Mouse (Mus musculus) ES-E14 (cell line): ENCODE measurements around the gene Fkbp1a. TPM values are rescaled to one million over a fixed set of nuclear protein-coding genes. Genes with fewer than 3 reads are reported as not detected.

ENCODE experiments used
- DNase-seq: peaks from one replicate; pipeline ENCODE4 v3.0.0-alpha.2; 2013; ENCODE audit warnings: low read depth, low spot score
- H3K27ac ChIP-seq: 2 replicates; pipeline ENCODE4 v1.5.1; 2012; ENCODE audit warnings: low read depth, mild to moderate bottlenecking, low read length, moderate library complexity, mixed read lengths; ENCODE audit not compliant: poor library complexity, insufficient read depth, severe bottlenecking
- H3K36me3 ChIP-seq: 2 replicates; pipeline ENCODE4 v1.6.1; 2012; ENCODE audit warnings: mild to moderate bottlenecking, low read length, moderate library complexity, mixed read lengths; ENCODE audit not compliant: control insufficient read depth, poor library complexity, insufficient read depth, severe bottlenecking
- H3K4me1 ChIP-seq, 2 experiments: fragments of 150-350 bp in 1 of 2; sonication (generic) in 1 of 2; 2 replicates each; pipeline ENCODE4 v1.6.1; 2012; ENCODE audit warnings: low read length in 2 of 2, mild to moderate bottlenecking in 1 of 2, mixed read lengths in 1 of 2; ENCODE audit not compliant: control insufficient read depth in 2 of 2, insufficient read depth in 2 of 2, poor library complexity in 1 of 2
- H3K4me3 ChIP-seq, 2 experiments: fragments of 150-350 bp in 1 of 2; sonication (generic) in 1 of 2; 2 replicates each; pipeline ENCODE4 v1.5.1; 2012; ENCODE audit warnings: low read length in 2 of 2, low read depth in 1 of 2, mild to moderate bottlenecking in 1 of 2, mixed read lengths in 1 of 2; ENCODE audit not compliant: insufficient read depth in 1 of 2, poor library complexity in 1 of 2, severe bottlenecking in 1 of 2
- H3K9ac ChIP-seq: 2 replicates; pipeline ENCODE4 v1.6.1; 2012; ENCODE audit warnings: low read depth, mild to moderate bottlenecking, low read length, mixed read lengths; ENCODE audit not compliant: poor library complexity, insufficient read depth, severe bottlenecking
- H3K9me3 ChIP-seq: fragments of 150-350 bp; sonication (generic); 2 replicates; pipeline ENCODE4 v1.6.1; 2012; ENCODE audit warnings: low read depth, mild to moderate bottlenecking, low read length; ENCODE audit not compliant: control insufficient read depth, insufficient read depth
- CHD2 ChIP-seq: IDR thresholded peaks from 2 replicates; pipeline ENCODE4 v1.6.1; 2014; ENCODE audit warnings: mild to moderate bottlenecking, low read depth, low read length, inconsistent platforms
- HCFC1 ChIP-seq: IDR thresholded peaks from 2 replicates; pipeline ENCODE4 v1.6.1; 2012; ENCODE audit warnings: low read length, inconsistent platforms, borderline replicate concordance; ENCODE audit not compliant: insufficient read depth
- MAFK ChIP-seq: IDR thresholded peaks from 2 replicates; pipeline ENCODE4 v1.6.1; 2014; ENCODE audit warnings: mild to moderate bottlenecking, low read depth, low read length, inconsistent platforms; ENCODE audit not compliant: insufficient read depth
- ZC3H11A ChIP-seq: IDR thresholded peaks from 2 replicates; pipeline ENCODE4 v1.6.1; 2012; ENCODE audit warnings: low read depth, mild to moderate bottlenecking, inconsistent platforms, low read length, borderline replicate concordance
- ZNF384 ChIP-seq: IDR thresholded peaks from 2 replicates; pipeline ENCODE4 v1.6.1; 2012; ENCODE audit warnings: low read depth, low read length, inconsistent platforms
- in situ Hi-C, 2 experiments: fragments of 600-800 bp; cut with MboI; formaldehyde crosslinking; loops; one replicate each; pipeline ENCODE4 v1.15.1; 2025; ENCODE audit warnings: low sequenced_read_pairs in 2 of 2, inconsistent platforms in 1 of 2; ENCODE audit not compliant: unreplicated experiment in 2 of 2
- total RNA-seq: library from RNA; depleted of rRNA; stranded (reverse); fragments of 300-350 nt; gene quantifications from 2 replicates; pipeline ENCODE4 v1.2.3, GENCODE M21; 2012

Gene Fkbp1a
- total RNA-seq, 1 experiment = 79.5 TPM

DNA sequence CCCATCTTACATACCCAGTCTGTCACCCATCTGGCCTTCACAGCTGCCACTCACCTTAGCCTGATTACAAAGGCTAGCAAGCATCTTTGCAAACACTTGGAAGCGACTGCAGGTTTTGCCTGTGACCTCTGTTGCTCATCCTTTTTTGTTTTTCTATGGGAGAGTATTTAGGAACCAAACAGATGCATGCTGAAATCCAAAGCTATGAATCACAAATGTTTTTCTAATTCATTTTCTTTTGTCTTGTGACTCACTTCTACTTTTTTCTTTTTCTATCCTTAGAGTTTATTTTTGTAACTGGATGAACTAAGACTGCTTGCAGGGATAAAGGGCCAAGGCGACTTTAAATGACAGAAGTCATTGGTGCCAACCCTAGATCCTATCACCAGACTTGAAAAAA, 16.8 kb upstream of the Fkbp1a start:
- in situ Hi-C loops = no loop called here
- TF ChIP-seq HCFC1 = no peak
- no peak for TF ChIP-seq MAFK
- no peak for TF ChIP-seq ZNF384
- TF ChIP-seq CHD2 = no peak
- Histone ChIP-seq H3K9ac (no peak overlapping the region), H3K36me3 (no peaks in the 10 kb centered on the region), H3K4me3 (no peak overlapping the region), H3K27ac (no peak overlapping the region), H3K9me3 (no peaks in the 10 kb centered on the region), H3K4me1 (peaks cover 0 to 2% of the 10 kb centered on the region in 2 experiments; a peak in 1 of 4 replicates)
- DNase-seq = no peak

DNA sequence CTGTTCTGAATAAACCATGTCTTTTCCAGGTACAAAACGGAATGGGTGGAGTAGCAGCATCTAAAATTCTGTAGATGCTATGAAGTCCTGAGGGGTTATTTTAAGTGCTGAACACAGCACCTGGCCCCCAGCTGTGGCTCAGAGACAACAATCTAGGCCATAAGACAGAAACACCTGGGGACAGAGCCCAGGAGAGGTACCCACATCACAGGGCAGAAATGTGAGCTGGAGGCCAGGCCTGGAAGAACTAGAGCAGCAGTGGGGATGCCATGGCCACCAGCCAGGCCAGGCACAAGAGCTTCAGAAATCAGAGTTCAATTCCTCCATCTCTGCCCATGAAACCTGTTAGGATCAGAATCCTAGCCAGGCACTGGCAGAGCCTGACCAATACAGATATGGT, 14.2 kb upstream of the Fkbp1a start:
- H3K27ac ChIP-seq = no peak overlapping the region

DNA sequence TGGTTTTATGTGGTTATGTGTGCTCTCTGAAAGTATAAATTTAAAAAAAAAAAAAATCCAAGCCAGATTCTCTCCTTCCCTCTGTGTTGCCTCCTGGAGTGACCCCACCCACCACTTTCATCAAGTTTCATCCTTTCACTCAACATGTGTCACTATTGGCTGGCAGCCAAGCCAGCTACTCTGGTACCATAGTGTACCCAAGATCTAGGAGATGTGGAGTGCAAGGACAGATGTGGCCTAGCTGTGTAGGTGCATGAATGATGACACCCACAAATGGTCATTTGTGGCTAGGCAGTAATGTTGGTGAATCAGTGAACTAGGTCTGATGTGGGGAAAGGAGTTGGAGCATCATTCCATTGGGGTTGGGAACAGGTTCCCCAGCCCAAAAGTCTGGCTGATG, 13.1 kb upstream of the Fkbp1a start:
- TF ChIP-seq CHD2 (no peak), HCFC1 (no peak), ZNF384 (no peak), ZC3H11A (no peak), MAFK (no peak)
- H3K4me3 ChIP-seq = no peak overlapping the region
- H3K27ac ChIP-seq = no peak overlapping the region
- H3K4me1 ChIP-seq = peaks cover 0 to 11% of the 10 kb centered on the region in 2 experiments; a peak in 1 of 4 replicates
- no peaks in the 10 kb centered on the region for H3K36me3 ChIP-seq
- in situ Hi-C loops = no loop called here
- DNase-seq = no peak
- no peak overlapping the region for H3K9ac ChIP-seq
- no peaks in the 10 kb centered on the region for H3K9me3 ChIP-seq

More for the DNA sequence above, 14.2 kb upstream of the Fkbp1a start:
- no peak for TF ChIP-seq HCFC1
- TF ChIP-seq MAFK = no peak
- TF ChIP-seq ZC3H11A = no peak
- TF ChIP-seq ZNF384 = no peak
- no peak for TF ChIP-seq CHD2
- H3K9me3 ChIP-seq = no peaks in the 10 kb centered on the region
- H3K4me3 ChIP-seq = no peak overlapping the region
- no peak for DNase-seq
- H3K36me3 ChIP-seq = no peaks in the 10 kb centered on the region
- in situ Hi-C loops = no loop called here
- H3K4me1 ChIP-seq = peaks cover 0 to 11% of the 10 kb centered on the region in 2 experiments; a peak in 1 of 4 replicates
- H3K9ac ChIP-seq = no peak overlapping the region

DNA sequence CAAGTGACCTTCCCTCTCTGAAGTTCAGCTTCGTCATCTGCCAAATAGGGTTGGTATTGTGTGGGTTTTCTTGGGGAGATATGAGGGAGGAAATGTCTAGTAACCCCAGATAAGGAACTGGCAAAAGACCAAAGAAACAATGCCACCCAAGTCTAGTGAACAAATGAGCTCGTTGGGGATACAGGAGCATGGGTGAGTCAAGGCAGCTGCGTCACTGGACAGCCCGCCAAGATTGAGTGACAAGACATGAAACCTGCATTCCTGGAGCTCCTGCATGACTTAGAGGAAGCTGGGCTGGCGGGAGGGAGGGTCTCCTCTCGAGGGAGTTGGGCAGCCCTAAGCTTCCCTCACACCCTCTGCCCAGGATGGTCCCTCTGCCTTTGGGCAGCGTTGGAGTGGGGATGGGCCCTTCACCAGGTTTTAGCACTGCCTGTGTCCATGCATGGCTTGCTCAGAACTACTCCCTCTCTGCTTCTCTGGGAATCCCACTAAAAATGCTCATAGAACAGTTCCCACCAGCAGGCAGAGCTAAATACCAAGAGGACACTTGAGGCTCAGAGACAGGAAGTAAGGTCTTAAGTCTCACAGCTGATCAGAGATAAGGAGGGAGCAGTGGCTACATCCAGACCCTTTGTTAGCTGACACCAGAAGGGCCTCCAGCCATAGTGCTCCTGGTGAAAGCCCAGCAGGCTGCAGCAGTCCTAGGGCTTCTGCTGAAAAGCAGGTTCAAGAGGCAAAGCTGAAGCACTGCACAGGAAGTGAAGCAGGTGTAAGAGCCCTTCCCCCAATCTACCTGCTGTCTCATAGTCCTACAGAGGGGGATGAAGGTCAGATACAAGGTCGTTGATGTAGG, 11.7 kb upstream of the Fkbp1a start:
- no peak overlapping the region for H3K9ac ChIP-seq
- peaks cover 0 to 11% of the 10 kb centered on the region in 2 experiments; a peak in 1 of 4 replicates for H3K4me1 ChIP-seq
- in situ Hi-C loops = no loop called here
- H3K9me3 ChIP-seq = no peaks in the 10 kb centered on the region
- H3K36me3 ChIP-seq = no peaks in the 10 kb centered on the region
- H3K27ac ChIP-seq = no peak overlapping the region
- TF ChIP-seq ZNF384 (no peak), HCFC1 (no peak), ZC3H11A (no peak), MAFK (no peak), CHD2 (no peak)
- no peak overlapping the region for H3K4me3 ChIP-seq
- no peak for DNase-seq
